Mouse (Mus musculus): ENCODE results near the gene Prr29. TPM values are rescaled to one million over a fixed set of nuclear protein-coding genes. Genes with fewer than 3 reads are reported as not detected.
"Not testable (repeated sequence)": the region's sequence is repeated elsewhere in the genome, so short reads cannot be mapped to it uniquely, and the experiment has no call there.

Prr29 gene
- polyA plus RNA-seq, 1 experiment from 2014 or later: not detected

DNA sequence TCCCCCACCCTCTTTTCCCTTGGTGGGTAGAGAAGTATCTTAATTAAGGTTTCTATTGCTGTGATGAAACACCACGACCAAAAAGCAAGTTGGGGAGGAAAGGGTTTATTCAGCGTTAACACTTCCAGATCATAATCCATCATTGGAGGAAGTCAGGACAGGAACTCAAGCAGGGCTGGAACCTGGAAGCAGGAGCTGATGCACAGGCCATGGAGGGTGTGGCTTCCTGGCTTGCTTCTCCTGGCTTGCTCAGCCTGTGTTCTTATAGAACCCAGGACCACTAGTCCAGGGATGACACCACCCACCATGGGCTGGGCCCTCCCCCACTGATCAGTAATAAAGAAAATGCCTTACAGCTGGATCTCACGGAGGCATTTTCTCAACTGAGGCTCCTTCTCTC, 25.5 kb downstream of the Prr29 start:
- H3K27me3 ChIP-seq: no peaks in the 10 kb centered on the region
- no peaks in the 10 kb centered on the region for H3K4me1 ChIP-seq
- H3K36me3 ChIP-seq (ENCODE audit: poor library complexity, severe bottlenecking): 0 out of 2 replicates have a peak, but pooled peaks cover 4% of the 10 kb centered on the region
- H3K4me3 ChIP-seq: no peak overlapping the region
- no peak overlapping the region for H3K27ac ChIP-seq
- no peaks in the 10 kb centered on the region for H3K9me3 ChIP-seq (replicated peaks)
- H3K9ac ChIP-seq: no peak overlapping the region
- ATAC-seq: no peak
- H3K4me2 ChIP-seq: no peak overlapping the region
- WGBS: 73% methylated on average over 3 of the region's 3 CpGs

DNA sequence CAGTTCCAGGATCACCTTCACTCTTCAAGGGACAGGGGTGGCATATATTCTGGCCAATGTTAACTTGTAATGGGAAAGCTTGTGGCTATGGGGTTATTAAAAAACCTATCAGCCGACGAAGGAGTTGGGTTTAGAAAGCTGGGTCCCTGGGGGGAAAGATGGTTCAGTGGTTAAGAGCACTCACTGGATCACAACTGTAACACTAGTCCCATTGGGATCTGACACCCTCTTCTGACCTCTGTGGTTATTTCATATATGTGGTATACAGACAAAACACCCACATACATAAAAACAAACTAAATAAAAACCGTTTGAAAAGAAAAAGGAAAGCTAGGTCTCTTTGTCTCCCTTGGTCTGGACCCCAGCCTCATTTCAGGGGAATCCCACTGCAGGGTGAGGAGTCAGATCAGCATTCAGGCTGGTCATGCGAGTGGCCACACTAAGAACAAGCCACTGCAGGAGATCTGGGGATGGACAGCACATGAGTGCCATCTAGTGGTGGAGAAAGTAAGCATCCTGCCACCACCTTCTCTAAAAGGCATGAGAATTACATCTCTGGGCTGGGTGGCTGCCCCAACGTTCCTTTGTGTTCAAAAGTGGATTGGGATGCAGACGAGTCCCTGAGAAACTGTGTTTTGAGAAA, 26.4 kb downstream of the Prr29 start:
- Histone ChIP-seq H3K36me3 (ENCODE audit: poor library complexity, severe bottlenecking) (0 out of 2 replicates have a peak, but pooled peaks cover 4% of the 10 kb centered on the region), H3K9ac (no peak overlapping the region), H3K27ac (no peak overlapping the region), H3K4me1 (no peaks in the 10 kb centered on the region), H3K9me3 (replicated peaks) (no peaks in the 10 kb centered on the region), H3K27me3 (no peaks in the 10 kb centered on the region), H3K4me3 (no peak overlapping the region), H3K4me2 (no peak overlapping the region)
- ATAC-seq: peak; percentile 41; the same call in 1 of the 2 replicates
- WGBS: 30% methylated on average over 6 of the region's 6 CpGs

DNA sequence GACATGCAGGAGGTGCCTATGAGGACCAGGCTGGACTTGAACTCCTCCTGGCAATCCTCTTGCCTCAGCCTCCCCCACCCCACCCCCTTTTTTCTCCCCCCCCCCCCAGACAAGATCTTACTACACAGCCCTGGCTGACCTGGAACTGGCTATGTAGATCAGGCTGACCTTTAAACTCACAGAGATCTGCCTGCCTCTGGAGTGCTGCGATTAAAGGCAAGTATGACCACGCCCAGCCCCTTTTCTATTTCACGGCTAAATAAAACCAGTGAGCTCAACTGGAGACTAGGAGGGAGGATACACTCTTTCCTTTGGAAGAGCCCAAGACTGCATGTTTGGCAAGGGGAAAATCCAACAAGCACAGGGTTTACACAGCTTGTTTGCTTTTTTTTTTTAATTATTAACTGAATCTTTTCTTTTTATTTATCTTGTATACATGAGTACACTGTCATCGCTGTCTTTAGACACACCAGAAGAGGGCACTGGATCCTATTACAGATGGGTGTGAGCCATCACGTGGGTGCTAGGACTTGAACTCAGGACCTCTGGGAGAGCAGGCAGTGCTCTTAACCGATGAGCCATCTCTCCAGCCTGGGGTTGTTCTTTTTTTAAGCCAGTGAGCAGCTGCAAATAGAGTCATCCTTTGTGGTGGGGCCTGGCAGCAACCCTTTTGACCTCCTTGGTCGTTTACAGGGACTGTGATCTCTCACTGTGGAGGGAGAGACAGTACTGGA, 27.5 kb downstream of the Prr29 start:
- Histone ChIP-seq H3K9me3 (replicated peaks) (no peaks in the 10 kb centered on the region), H3K4me2 (no peak overlapping the region), H3K4me1 (no peaks in the 10 kb centered on the region), H3K27ac (no peak overlapping the region), H3K27me3 (no peaks in the 10 kb centered on the region), H3K9ac (no peak overlapping the region), H3K36me3 (ENCODE audit: poor library complexity, severe bottlenecking) (peaks cover 7% of the 10 kb centered on the region; the same call in 1 of the 2 replicates), H3K4me3 (no peak overlapping the region)
- ATAC-seq: no peak
- 70% methylated on average over 7 of the region's 7 CpGs for WGBS

DNA sequence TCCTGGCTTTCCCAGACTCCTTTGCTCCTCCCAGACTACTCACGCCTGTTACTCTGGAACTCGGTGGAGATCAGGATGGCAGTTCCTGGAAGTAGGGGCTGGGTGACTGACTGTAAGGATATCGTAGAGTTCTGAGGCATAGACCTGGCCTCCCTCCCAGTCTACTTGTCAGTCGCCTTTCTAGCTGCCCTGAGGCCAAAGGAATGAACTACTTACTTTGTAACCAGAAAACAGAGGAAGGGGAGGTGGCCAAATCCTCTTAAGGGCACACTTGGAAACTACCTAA, 28.0 kb downstream of the Prr29 start:
- Histone ChIP-seq H3K4me3 (no peak overlapping the region), H3K27ac (no peak overlapping the region), H3K27me3 (no peaks in the 10 kb centered on the region), H3K4me1 (no peaks in the 10 kb centered on the region), H3K9ac (no peak overlapping the region), H3K4me2 (no peak overlapping the region), H3K9me3 (replicated peaks) (no peaks in the 10 kb centered on the region), H3K36me3 (ENCODE audit: poor library complexity, severe bottlenecking) (peaks cover 12% of the 10 kb centered on the region)
- no peak for ATAC-seq
- WGBS: 76% methylated on average over 4 of the region's 4 CpGs

DNA sequence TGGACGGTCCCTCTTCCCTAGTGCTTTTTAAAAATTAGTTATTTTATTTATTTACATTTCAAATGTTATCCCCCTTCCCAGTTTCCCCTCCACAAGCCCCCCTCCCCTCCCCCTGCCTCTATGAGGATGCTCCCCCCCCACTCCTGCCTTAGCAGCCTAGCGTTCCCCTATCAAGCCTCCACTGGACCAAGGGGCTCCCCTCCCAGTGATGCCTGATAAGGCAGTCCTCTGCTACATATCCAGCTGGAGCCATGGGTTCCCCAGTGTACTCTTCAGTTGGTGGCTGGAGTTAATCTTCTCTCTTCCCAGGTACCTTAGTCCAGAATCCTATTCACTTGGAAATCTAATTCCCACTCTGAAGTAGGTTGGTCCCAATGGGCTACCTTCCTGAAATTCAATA, 28.8 kb downstream of the Prr29 start:
- H3K9me3 ChIP-seq (replicated peaks); H3K4me3 ChIP-seq; ATAC-seq; H3K27me3 ChIP-seq; H3K4me1 ChIP-seq; H3K27ac ChIP-seq; H3K4me2 ChIP-seq; H3K9ac ChIP-seq: not testable (repeated sequence)
- 89% methylated on average over 2 of the region's 2 CpGs for WGBS
- H3K36me3 ChIP-seq (ENCODE audit: poor library complexity, severe bottlenecking): peaks cover 20% of the 10 kb centered on the region

DNA sequence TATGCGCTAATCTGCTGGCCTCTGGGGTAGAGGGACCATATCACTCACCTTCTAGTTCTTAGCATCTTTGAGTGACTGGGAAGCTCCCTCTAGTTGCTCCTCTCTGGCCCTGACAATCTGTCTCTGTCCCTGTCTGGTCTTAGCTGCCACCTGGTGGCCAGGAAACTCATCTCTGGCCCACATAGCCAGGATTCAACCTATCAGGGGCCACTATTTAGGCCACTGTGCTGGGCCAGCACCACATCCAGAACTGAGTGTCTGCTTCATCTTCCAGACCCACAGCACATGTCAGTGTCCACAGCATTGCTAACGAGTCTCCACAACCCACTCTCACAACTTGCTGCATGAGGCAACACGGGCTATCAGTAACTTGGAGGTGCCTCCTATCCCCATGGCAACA, 32.4 kb downstream of the Prr29 start:
- H3K27me3 ChIP-seq: no peaks in the 10 kb centered on the region
- no peak overlapping the region for H3K4me2 ChIP-seq
- H3K9ac ChIP-seq: no peak overlapping the region
- H3K4me1 ChIP-seq: no peaks in the 10 kb centered on the region
- no peaks in the 10 kb centered on the region for H3K9me3 ChIP-seq (replicated peaks)
- H3K4me3 ChIP-seq: no peak overlapping the region
- WGBS: 85% methylated on average over 3 of the region's 3 CpGs
- H3K27ac ChIP-seq: no peak overlapping the region
- ATAC-seq: no peak
- H3K36me3 ChIP-seq (ENCODE audit: poor library complexity, severe bottlenecking): peaks cover 41% of the 10 kb centered on the region

DNA sequence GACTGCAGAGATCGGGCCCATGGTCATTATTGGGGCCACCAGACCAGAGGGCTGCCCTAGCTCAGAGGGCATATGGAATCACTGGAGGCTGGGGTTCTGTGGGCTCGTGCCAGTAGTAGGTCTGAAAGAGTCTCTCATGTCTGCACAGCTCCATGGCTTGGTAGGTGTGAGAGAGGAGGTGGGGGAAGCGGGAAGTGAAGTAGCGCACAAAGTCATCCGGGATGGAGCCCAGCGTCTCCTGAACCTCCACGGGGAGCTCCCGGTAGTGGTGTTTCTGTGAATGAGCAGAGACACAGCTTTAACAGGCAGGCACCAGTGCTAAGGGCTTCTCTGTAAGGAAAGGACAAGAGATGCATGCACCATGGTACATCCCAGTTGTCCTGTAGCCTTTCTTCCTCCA, 33.2 kb downstream of the Prr29 start:
- H3K4me3 ChIP-seq: no peak overlapping the region
- H3K4me1 ChIP-seq: no peaks in the 10 kb centered on the region
- H3K27me3 ChIP-seq: no peaks in the 10 kb centered on the region
- no peaks in the 10 kb centered on the region for H3K9me3 ChIP-seq (replicated peaks)
- WGBS: 94% methylated on average over 8 of the region's 8 CpGs
- no peak overlapping the region for H3K27ac ChIP-seq
- peaks cover 48% of the 10 kb centered on the region for H3K36me3 ChIP-seq (ENCODE audit: poor library complexity, severe bottlenecking)
- no peak overlapping the region for H3K9ac ChIP-seq
- no peak for ATAC-seq
- H3K4me2 ChIP-seq: no peak overlapping the region

DNA sequence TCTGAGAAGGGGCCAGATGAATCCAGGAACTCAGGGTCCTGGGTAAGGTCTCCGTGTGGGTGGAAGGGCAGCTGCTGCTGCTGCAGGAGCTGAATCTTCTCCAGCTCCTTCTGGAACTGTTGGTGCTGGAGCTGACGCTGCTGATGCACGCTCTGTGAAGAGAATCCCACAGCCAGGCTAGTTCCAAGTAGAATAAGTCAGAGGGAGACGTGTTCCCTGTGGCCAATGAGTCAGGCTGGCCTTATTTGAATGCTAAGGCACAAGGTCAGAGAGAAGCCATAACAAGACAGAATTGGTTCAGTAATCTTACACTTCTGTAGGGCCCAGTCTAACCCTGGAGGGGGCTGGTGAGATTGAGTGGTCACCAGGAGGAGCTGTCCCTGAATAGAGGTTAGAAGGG, 44.7 kb downstream of the Prr29 start:
- H3K4me2 ChIP-seq: no peak overlapping the region
- no peaks in the 10 kb centered on the region for H3K27me3 ChIP-seq
- H3K4me3 ChIP-seq: no peak overlapping the region
- no peaks in the 10 kb centered on the region for H3K4me1 ChIP-seq
- peaks cover 57% of the 10 kb centered on the region for H3K36me3 ChIP-seq (ENCODE audit: poor library complexity, severe bottlenecking)
- WGBS: 82% methylated on average over 4 of the region's 4 CpGs
- no peaks in the 10 kb centered on the region for H3K9me3 ChIP-seq (replicated peaks)
- no peak overlapping the region for H3K9ac ChIP-seq
- no peak for ATAC-seq
- H3K27ac ChIP-seq: no peak overlapping the region

DNA sequence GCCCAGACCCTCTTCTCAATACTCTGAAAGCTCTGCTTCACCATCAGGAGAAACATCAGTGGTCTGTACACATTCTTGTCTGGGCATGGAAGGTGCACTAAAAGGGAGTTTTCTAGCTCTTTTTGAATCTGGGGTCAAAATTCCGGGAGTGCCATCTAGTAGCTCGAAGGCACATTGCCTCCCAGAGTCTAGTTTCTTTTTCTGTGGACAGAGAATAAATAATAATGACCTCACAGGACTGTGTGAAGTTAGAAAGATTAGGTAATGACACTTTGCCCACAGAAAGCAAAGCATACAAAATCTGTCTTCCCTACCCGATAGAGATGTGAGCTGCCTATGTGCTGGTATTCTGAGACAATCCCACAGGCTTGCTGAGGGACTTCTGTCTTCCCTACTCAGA, 45.2 kb downstream of the Prr29 start:
- H3K9ac ChIP-seq: no peak overlapping the region
- peaks cover 53% of the 10 kb centered on the region for H3K36me3 ChIP-seq (ENCODE audit: poor library complexity, severe bottlenecking)
- H3K4me2 ChIP-seq: no peak overlapping the region
- H3K27ac ChIP-seq: no peak overlapping the region
- 95% methylated on average over 3 of the region's 3 CpGs for WGBS
- H3K27me3 ChIP-seq: no peaks in the 10 kb centered on the region
- no peaks in the 10 kb centered on the region for H3K9me3 ChIP-seq (replicated peaks)
- no peak overlapping the region for H3K4me3 ChIP-seq
- H3K4me1 ChIP-seq: no peaks in the 10 kb centered on the region
- no peak for ATAC-seq

DNA sequence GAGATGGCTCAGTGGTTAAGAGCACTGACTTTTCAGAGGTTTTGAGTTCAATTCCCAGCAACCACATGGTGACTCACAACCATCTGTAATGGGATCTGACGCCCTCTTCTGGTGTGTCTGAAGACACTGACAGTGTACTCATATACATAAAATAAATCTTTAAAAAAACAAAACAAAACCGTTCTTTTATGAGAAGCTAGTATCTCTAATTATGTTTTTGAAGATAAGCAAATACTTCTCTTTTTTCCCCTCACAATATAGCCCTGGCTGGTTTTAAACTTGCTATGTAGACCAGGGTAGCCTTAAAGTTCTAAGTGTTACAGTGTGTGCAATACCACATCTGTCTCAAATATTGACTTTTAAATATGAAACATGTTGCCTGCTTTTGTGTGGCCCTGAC, 45.9 kb downstream of the Prr29 start:
- no peak for ATAC-seq
- Histone ChIP-seq H3K4me1 (no peaks in the 10 kb centered on the region), H3K9me3 (replicated peaks) (no peaks in the 10 kb centered on the region), H3K9ac (no peak overlapping the region), H3K4me3 (no peak overlapping the region), H3K27me3 (no peaks in the 10 kb centered on the region), H3K27ac (no peak overlapping the region), H3K4me2 (no peak overlapping the region), H3K36me3 (ENCODE audit: poor library complexity, severe bottlenecking) (peaks cover 46% of the 10 kb centered on the region)
- WGBS: 88% methylated on average over 2 of the region's 2 CpGs

DNA sequence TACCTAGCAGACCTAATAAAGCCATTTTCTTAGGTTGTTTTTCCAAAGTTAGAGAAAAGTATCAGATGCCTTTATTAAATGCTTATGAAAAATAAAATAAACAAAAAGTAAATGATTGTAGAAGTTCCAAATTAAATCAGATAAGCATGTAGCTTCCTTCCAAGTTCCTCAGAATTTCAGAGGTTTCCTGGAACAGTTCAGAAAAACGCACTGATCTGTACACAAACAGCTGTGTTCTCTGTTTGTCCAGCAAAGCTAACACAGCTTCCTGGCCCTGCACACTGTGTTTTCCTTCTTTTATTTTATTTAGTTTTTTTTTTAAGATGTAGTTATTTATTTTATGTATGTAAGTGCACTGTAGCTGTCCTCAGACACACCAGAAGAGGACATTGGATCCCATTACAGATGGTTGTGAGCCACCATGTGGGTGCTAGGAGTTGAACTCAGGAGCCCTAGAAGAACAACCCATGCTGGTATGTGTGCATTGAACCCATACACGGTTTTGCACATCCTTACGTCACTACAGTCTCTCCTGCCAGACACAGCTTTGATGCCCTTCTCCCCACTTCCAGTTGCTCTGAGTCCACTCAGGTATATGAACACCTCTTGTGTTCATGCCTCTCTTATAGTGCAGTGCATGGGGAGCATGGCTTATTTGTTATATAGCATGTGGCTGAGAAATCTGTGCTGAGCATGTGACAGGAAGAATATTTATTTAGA, 47.5 kb downstream of the Prr29 start:
- Histone ChIP-seq H3K4me1 (no peaks in the 10 kb centered on the region), H3K9ac (no peak overlapping the region)

DNA sequence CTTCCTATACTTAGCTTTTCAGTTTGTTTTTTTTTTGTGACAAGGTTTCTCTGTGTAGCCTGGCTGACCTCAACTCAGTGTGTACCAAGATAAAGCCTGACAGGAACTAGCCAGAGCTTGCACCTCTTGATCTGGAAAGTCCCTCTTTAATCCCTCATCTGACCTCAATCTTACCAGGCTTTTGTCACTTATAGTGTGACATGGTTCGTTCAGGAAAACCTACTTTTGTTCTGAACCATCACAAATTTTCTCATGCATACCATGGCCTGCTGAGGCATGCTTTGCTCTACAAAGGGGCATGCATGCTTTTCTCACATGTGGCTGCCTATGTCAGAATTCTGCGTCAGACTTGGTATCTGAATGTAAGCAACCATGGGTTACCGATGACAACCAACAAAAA, 51.1 kb downstream of the Prr29 start:
- no peak overlapping the region for H3K4me3 ChIP-seq
- 67% methylated on average over 3 of the region's 3 CpGs for WGBS
- H3K9ac ChIP-seq: no peak overlapping the region
- H3K27me3 ChIP-seq: no peaks in the 10 kb centered on the region
- H3K9me3 ChIP-seq (replicated peaks): no peaks in the 10 kb centered on the region
- H3K27ac ChIP-seq: no peak overlapping the region
- no peak overlapping the region for H3K4me2 ChIP-seq
- peaks cover 16% of the 10 kb centered on the region for H3K36me3 ChIP-seq (ENCODE audit: poor library complexity, severe bottlenecking)
- no peak for ATAC-seq
- no peaks in the 10 kb centered on the region for H3K4me1 ChIP-seq

More for the DNA sequence above, 47.5 kb downstream of the Prr29 start:
- no peak overlapping the region for H3K4me3 ChIP-seq
- no peaks in the 10 kb centered on the region for H3K27me3 ChIP-seq
- no peaks in the 10 kb centered on the region for H3K9me3 ChIP-seq (replicated peaks)
- no peak overlapping the region for H3K4me2 ChIP-seq
- ATAC-seq: no peak
- no peak overlapping the region for H3K27ac ChIP-seq
- 92% methylated on average over 3 of the region's 3 CpGs for WGBS
- peaks cover 36% of the 10 kb centered on the region for H3K36me3 ChIP-seq (ENCODE audit: poor library complexity, severe bottlenecking)
